Mouse (Mus musculus): ENCODE measurements around the gene Cmah. TPM values are rescaled to one million over a fixed set of nuclear protein-coding genes. Genes with fewer than 3 reads are reported as not detected.

Gene Cmah
- polyA plus RNA-seq, 1 experiment from 2014 or later, result 0.86 TPM

- 82% methylated on average over 7 of the region's 7 CpGs for WGBS
- ATAC-seq (replicated peaks; ENCODE audit: low FRiP score), result no peak
Measured at GRCm38 (mm10) chr13:24522343-24522837, 195.2 kb downstream of the Cmah start.

GRCm38 (mm10) chr13:24523587-24524221, 196.5 kb downstream of the Cmah start:
- WGBS, result 59% methylated on average over 4 of the region's 4 CpGs
- Histone ChIP-seq H3K9ac (no peak overlapping the region), H3K4me2 (no peak overlapping the region), H3K27ac (no peak overlapping the region), H3K9me3 (replicated peaks) (no peaks in the 10 kb centered on the region), H3K4me3 (replicated peaks) (no peak overlapping the region), H3K27me3 (no peaks in the 10 kb centered on the region), H3K36me3 (no peaks in the 10 kb centered on the region), H3K4me1 (peaks cover 9% of the 10 kb centered on the region; the same call in 1 of the 2 replicates)
- ATAC-seq (replicated peaks; ENCODE audit: low FRiP score), result no peak

More at GRCm38 (mm10) chr13:24522343-24522837, 195.2 kb downstream of the Cmah start:
- no peaks in the 10 kb centered on the region for H3K36me3 ChIP-seq
- no peak overlapping the region for H3K9ac ChIP-seq
- no peaks in the 10 kb centered on the region for H3K27me3 ChIP-seq
- H3K4me2 ChIP-seq, result no peak overlapping the region
- no peak overlapping the region for H3K4me3 ChIP-seq (replicated peaks)
- 0 out of 2 replicates have a peak, but pooled peaks cover 4% of the 10 kb centered on the region for H3K4me1 ChIP-seq
- no peaks in the 10 kb centered on the region for H3K9me3 ChIP-seq (replicated peaks)
- no peak overlapping the region for H3K27ac ChIP-seq

- Histone ChIP-seq H3K4me1 (peaks cover 9% of the 10 kb centered on the region; the same call in 1 of the 2 replicates), H3K27ac (no peak overlapping the region), H3K9ac (no peak overlapping the region), H3K9me3 (replicated peaks) (no peaks in the 10 kb centered on the region), H3K4me3 (replicated peaks) (no peak overlapping the region), H3K4me2 (no peak overlapping the region), H3K36me3 (no peaks in the 10 kb centered on the region), H3K27me3 (no peaks in the 10 kb centered on the region)
- ATAC-seq (replicated peaks; ENCODE audit: low FRiP score), result no peak
- 60% methylated on average over 1 of the region's 1 CpGs for WGBS
Measured at GRCm38 (mm10) chr13:24524468-24524867, 197.3 kb downstream of the Cmah start.

GRCm38 (mm10) chr13:24525551-24525950, 198.3 kb downstream of the Cmah start:
- no peak for ATAC-seq (replicated peaks; ENCODE audit: low FRiP score)
- Histone ChIP-seq H3K36me3 (no peaks in the 10 kb centered on the region), H3K9me3 (replicated peaks) (no peaks in the 10 kb centered on the region), H3K4me2 (no peak overlapping the region), H3K27me3 (no peaks in the 10 kb centered on the region), H3K4me3 (replicated peaks) (no peak overlapping the region), H3K9ac (no peak overlapping the region), H3K27ac (no peak overlapping the region), H3K4me1 (peaks cover 9% of the 10 kb centered on the region; the same call in 1 of the 2 replicates)
- 59% methylated on average over 3 of the region's 3 CpGs for WGBS

- no peaks in the 10 kb centered on the region for H3K27me3 ChIP-seq
- H3K36me3 ChIP-seq, result no peaks in the 10 kb centered on the region
- 61% methylated on average over 2 of the region's 2 CpGs for WGBS
- no peak overlapping the region for H3K9ac ChIP-seq
- peaks cover 5% of the 10 kb centered on the region; the same call in 1 of the 2 replicates for H3K4me1 ChIP-seq
- H3K9me3 ChIP-seq (replicated peaks), result no peaks in the 10 kb centered on the region
- no peak for ATAC-seq (replicated peaks; ENCODE audit: low FRiP score)
- no peak overlapping the region for H3K4me3 ChIP-seq (replicated peaks)
- H3K27ac ChIP-seq, result no peak overlapping the region
- no peak overlapping the region for H3K4me2 ChIP-seq
Measured at GRCm38 (mm10) chr13:24526916-24527315, 199.7 kb downstream of the Cmah start.

Other genes starting within 250 kb of the Cmah start
- 51.6 and 52.5 TPM in 2 replicates for gene Carmil1, start 46.6 kb upstream of the Cmah start, polyA plus RNA-seq (2015; fragmentation: Nextera tagmentation; extraction: Ambion mirVana)

Data from kidney, embryonic 15.5 days (tissue).